Mouse (Mus musculus): Measurements from ENCODE around the gene Nudt13. TPM values are rescaled to one million over a fixed set of nuclear protein-coding genes. Genes with fewer than 3 reads are reported as not detected.
A peak's percentile ranks its signal among the peaks of the same experiment; 100 is the strongest.

Gene Nudt13
- total RNA-seq, 2 experiments from 2014 or later, result 5.0 to 15.0 TPM

GRCm38 (mm10) chr14:20331316-20331715, 36.8 kb downstream of the Nudt13 start:
- ATAC-seq (replicated peaks; ENCODE audit: low FRiP score, poor library complexity, severe bottlenecking), result no peak

GRCm38 (mm10) chr14:20339415-20339814, 44.9 kb downstream of the Nudt13 start:
- ATAC-seq (replicated peaks; ENCODE audit: low FRiP score, poor library complexity, severe bottlenecking), result no peak

GRCm38 (mm10) chr14:20340149-20340548, 45.7 kb downstream of the Nudt13 start:
- peak; percentile 79 for ATAC-seq (replicated peaks; ENCODE audit: low FRiP score, poor library complexity, severe bottlenecking)

GRCm38 (mm10) chr14:20340866-20341265, 46.4 kb downstream of the Nudt13 start:
- peak; percentile 83 for ATAC-seq (replicated peaks; ENCODE audit: low FRiP score, poor library complexity, severe bottlenecking)

- ATAC-seq (replicated peaks; ENCODE audit: low FRiP score, poor library complexity, severe bottlenecking), result no peak
Observed at GRCm38 (mm10) chr14:20345885-20346284, 51.4 kb downstream of the Nudt13 start.

- peak; percentile 69 for ATAC-seq (replicated peaks; ENCODE audit: low FRiP score, poor library complexity, severe bottlenecking)
Observed at GRCm38 (mm10) chr14:20347441-20347990, 53.0 kb downstream of the Nudt13 start.

- ATAC-seq (replicated peaks; ENCODE audit: low FRiP score, poor library complexity, severe bottlenecking), result peak; percentile 98
Observed at GRCm38 (mm10) chr14:20347991-20348541, 53.6 kb downstream of the Nudt13 start, which contains the start of the genes Ecd and Fam149b. Ecd (minus strand) TSS chr14:20348121. Fam149b (plus strand) TSS chr14:20348162.

GRCm38 (mm10) chr14:20363230-20363629, 68.7 kb downstream of the Nudt13 start:
- no peak for ATAC-seq (replicated peaks; ENCODE audit: low FRiP score, poor library complexity, severe bottlenecking)

Other genes starting within 250 kb of the Nudt13 start
- 0.42 and 1.4 TPM in 2 replicates for gene Saysd1, start 156.2 kb upstream of the Nudt13 start, total RNA-seq (2015; ENCODE audit: low replicate concordance)
- not detected in 2 replicates for gene Saysd1, start 156.2 kb upstream of the Nudt13 start, total RNA-seq (2017; ENCODE audit: low replicate concordance)
- 2.2 and 3.4 TPM in 2 replicates for gene Kcnk5, start 112.9 kb upstream of the Nudt13 start, total RNA-seq (2015; ENCODE audit: low replicate concordance)
- gene Kcnk5, start 112.9 kb upstream of the Nudt13 start, total RNA-seq (2017; ENCODE audit: low replicate concordance), result 2.4 and 3.6 TPM in 2 replicates
- not detected in 2 replicates for gene Kcnk16, start 25.5 kb upstream of the Nudt13 start, total RNA-seq (2015; ENCODE audit: low replicate concordance)
- not detected in 2 replicates for gene Kcnk16, start 25.5 kb upstream of the Nudt13 start, total RNA-seq (2017; ENCODE audit: low replicate concordance)
- 13.7 and 15.1 TPM in 2 replicates for gene Ecd, start 53.4 kb downstream of the Nudt13 start, total RNA-seq (2015; ENCODE audit: low replicate concordance)
- 13.1 and 23.3 TPM in 2 replicates for gene Ecd, start 53.4 kb downstream of the Nudt13 start, total RNA-seq (2017; ENCODE audit: low replicate concordance)
- gene Fam149b, start 53.5 kb downstream of the Nudt13 start, total RNA-seq (2015; ENCODE audit: low replicate concordance), result 13.4 and 27.4 TPM in 2 replicates
- gene Fam149b, start 53.5 kb downstream of the Nudt13 start, total RNA-seq (2017; ENCODE audit: low replicate concordance), result 17.8 and 24.6 TPM in 2 replicates
- 86.9 and 96.0 TPM in 2 replicates for gene Dnajc9, start 94.2 kb downstream of the Nudt13 start, total RNA-seq (2015; ENCODE audit: low replicate concordance)
- gene Dnajc9, start 94.2 kb downstream of the Nudt13 start, total RNA-seq (2017; ENCODE audit: low replicate concordance), result 210 and 262 TPM in 2 replicates
- 9.2 and 20.2 TPM in 2 replicates for gene Mrps16, start 98.9 kb downstream of the Nudt13 start, total RNA-seq (2015; ENCODE audit: low replicate concordance)
- 6.9 and 15.9 TPM in 2 replicates for gene Mrps16, start 98.9 kb downstream of the Nudt13 start, total RNA-seq (2017; ENCODE audit: low replicate concordance)
- not detected in 2 replicates for gene Cfap70, start 157.5 kb downstream of the Nudt13 start, total RNA-seq (2015; ENCODE audit: low replicate concordance)
- gene Cfap70, start 157.5 kb downstream of the Nudt13 start, total RNA-seq (2017; ENCODE audit: low replicate concordance), result not detected in 2 replicates
- 59.9 and 88.3 TPM in 2 replicates for gene Anxa7, start 185.4 kb downstream of the Nudt13 start, total RNA-seq (2015; ENCODE audit: low replicate concordance)
- gene Anxa7, start 185.4 kb downstream of the Nudt13 start, total RNA-seq (2017; ENCODE audit: low replicate concordance), result 60.6 and 79.3 TPM in 2 replicates
- 8.0 and 20.2 TPM in 2 replicates for gene Mss51, start 202.2 kb downstream of the Nudt13 start, total RNA-seq (2015; ENCODE audit: low replicate concordance)
- gene Mss51, start 202.2 kb downstream of the Nudt13 start, total RNA-seq (2017; ENCODE audit: low replicate concordance), result 5.6 and 15.4 TPM in 2 replicates

All from erythroid progenitor cell, adult 5-6 weeks (primary cell).